Mouse (Mus musculus) gastrocnemius, postnatal 10 days (tissue): ENCODE results near the gene Cdc42bpa. TPM values are rescaled to one million over a fixed set of nuclear protein-coding genes. Genes with fewer than 3 reads are reported as not detected.
A peak's percentile ranks its signal among the peaks of the same experiment; 100 is the strongest.

Experiments used
- DNase-seq: peaks from one replicate; pipeline ENCODE4 v3.0.0; 2021; ENCODE audit warnings: mixed read lengths
- total RNA-seq, 2 experiments: library from RNA; stranded (reverse); gene quantifications; 2 replicates each; pipeline ENCODE4 v1.2.3; 2021

Gene Cdc42bpa
- total RNA-seq, 2 experiments from 2014 or later: 34.9 to 43.3 TPM

DNA sequence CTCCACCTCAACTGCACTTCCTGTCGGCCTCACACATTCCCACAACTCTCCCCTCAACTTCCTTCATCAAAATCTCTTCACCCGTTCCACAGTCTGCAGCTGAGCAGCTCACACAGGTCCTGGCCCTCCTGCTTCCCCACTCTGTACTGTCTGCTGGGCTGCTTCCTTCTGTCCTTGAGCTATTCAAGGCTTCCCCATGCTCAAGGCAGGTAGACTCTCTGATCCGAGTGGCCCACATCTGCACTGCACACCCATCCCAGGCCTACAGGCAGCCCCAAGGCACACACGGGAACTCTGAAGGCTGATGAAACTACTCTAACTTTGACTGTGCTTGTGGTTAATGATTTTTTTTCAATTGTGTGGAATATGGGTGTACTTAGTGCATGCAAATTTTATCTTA is 232.6 kb downstream of the Cdc42bpa start:
- DNase-seq: no peak

GRCm38 (mm10) chr1:180193391-180193935 is 233.2 kb downstream of the Cdc42bpa start:
- no peak for DNase-seq

DNA sequence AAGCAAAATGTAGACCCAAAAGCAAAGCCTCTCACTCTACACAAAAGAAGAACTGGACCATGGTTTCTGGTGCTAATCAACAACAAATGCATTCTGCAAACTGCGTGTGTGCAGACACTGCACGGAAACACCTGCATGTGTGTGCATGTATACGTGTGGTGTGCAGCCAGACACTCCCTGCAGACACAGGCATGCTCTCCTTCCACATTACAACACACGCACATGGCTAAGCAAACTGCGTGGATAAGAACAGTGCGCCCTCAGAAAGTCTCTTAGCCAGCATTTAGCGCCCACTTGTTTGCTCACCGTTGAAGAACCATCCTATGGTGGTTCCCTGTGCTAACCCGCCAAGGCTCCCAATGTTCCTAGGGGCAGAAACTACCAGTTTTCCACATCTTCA is 233.8 kb downstream of the Cdc42bpa start:
- DNase-seq: no peak

GRCm38 (mm10) chr1:180194781-180195471 is 234.7 kb downstream of the Cdc42bpa start:
- peak; percentile 65 for DNase-seq

GRCm38 (mm10) chr1:180195703-180196381 is 235.6 kb downstream of the Cdc42bpa start:
- DNase-seq: peak; percentile 95

DNA sequence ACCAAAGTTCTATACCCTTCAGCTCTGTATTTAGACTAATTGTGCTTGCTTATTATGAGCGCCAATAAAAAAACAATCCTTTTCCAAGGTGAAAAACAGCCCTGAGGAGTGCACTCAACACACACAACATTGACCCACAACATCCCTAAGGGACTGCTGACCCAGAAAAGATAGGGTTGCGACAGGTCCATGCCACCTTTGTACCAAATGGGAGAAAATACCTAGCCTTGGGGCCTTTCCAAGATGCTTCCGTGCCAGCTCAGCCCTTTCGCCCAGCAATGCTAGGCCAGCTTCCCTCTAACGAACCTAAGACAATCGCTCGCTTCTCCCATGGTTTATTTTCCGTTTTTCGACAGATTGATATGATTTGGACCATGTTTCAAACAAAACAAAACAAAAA is 236.2 kb downstream of the Cdc42bpa start:
- no peak for DNase-seq

- DNase-seq: no peak
Observed at GRCm38 (mm10) chr1:180197956-180198355, 237.7 kb downstream of the Cdc42bpa start.

GRCm38 (mm10) chr1:180198959-180199714 is 238.9 kb downstream of the Cdc42bpa start, which contains the start of gene Coq8a:
Gene Coq8a (minus strand): TSS chr1:180199602.
- no peak for DNase-seq

DNA sequence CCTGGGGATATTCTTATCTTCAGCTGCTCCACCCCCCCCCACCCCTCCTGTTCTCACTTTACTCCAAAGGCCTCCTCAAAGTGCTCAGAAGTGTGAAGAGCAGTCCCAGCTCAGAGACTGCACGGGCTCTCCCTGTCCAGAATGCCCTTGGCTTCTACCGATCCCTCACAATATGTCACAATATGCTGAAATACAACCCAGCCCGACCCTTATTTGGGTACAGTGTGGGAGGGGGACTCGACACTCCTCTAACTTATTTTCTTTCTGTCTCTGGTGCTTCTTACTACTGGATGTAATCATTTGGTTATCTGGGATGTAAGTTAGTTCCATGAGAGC is 239.4 kb downstream of the Cdc42bpa start:
- no peak for DNase-seq

DNA sequence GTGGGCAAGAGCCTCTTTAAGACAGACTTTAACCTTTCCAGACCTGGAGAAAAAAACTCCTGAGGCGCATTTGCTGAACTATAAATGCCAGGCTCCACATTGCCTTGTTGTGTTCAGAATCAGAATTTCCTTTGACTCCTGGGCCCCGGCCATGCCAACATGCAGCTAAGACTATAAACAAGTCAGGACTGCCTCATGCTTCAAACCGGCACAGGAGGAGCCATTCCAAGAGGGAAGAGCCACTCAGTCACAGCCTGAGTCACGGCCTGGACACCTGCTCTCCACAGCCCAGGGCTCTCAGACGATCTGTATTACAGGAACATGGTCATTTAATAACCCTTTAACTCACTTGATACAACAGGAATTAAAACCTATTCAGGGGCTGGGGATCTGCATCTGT is 240.4 kb downstream of the Cdc42bpa start:
- DNase-seq: no peak

DNA sequence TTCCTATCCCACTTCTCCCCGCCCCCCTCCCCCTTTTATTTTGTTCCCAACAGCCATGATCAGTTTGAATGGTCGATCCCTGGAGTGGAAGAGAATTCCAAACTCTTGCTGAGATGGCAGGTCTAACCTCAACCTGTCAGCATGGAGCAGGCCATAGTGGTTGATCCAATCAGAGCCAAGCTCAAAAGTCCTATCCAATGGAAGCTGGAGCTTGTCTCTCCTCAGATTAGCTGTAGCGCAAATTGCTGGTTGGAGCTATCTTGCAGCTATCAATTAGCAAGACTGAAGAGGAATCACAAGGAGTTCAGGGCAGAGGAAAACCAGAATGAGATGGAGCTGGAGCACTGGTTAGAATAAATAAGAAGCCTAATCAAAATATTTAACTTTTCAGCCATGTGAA is 248.1 kb downstream of the Cdc42bpa start:
- no peak for DNase-seq

GRCm38 (mm10) chr1:180210031-180210432 is 249.8 kb downstream of the Cdc42bpa start:
- no peak for DNase-seq

DNA sequence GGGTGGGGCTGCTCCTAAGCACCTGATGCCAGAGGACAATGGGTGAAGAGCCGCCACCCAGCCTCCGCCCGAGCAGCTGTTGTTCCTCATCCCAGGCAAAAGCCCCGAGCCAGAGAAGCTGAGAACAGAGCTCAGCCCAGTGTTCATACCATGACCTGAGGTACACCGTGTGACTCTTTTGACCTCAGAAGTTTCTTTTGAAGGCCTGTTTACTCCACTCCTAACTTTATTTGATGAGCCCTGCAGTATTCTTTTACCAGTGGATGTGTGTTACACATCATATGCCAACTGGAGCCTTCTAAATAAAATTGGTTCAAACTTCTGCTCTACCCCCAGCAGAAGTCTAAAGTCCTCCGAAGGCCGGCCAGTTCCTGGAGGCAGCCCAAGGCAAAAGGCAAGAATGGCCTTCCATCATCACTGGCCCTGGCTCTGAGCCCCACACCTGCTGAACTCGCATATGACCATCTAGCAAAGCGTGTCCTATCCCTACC is 250.6 kb downstream of the Cdc42bpa start:
- peak; percentile 53 for DNase-seq

DNA sequence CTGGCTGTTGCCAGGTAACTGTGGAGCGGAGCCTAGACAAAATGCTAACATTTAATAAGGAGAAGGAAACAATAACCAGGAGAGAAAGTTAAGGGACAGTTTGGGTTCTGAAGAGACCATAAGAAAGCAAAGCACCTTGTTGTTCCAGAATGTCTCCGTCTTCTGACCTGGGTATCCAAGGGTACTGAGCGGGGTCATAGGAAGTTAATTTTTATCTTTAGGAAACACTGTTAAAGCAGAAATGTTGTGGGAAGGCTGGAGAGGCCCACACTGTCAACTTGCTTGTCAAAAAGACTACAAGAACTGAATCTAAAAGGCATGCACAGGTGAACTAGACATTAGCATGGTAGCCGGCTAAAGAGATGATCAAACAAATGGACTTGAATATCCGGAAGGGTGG is 252.6 kb downstream of the Cdc42bpa start:
- DNase-seq: no peak

DNA sequence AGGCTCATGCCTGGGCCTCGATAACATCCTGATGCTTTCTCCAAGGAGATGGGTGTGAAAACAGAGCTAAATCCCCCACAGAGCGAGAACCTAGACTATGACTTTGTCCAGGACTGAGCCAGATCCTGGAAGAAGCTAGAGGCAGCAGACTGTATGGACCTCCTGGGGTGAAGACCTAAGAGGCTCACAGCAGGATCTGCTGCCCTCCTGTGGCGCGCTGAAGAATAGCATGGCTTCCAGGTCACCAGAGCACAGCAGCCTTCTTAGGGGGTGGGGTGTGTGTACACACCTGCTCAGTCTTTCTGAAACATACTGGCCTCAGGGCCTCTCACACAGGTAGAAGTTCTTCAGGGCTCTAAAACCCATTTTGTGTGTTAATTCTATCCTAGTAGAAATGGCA is 254.8 kb downstream of the Cdc42bpa start:
- peak; percentile 65 for DNase-seq

Other genes starting within 250 kb of the Cdc42bpa start
- gene Kif28, start 215.2 kb upstream of the Cdc42bpa start, total RNA-seq: under 1 TPM; 0.09 to 0.23 TPM
- gene Gm10518, start 157.1 kb upstream of the Cdc42bpa start, total RNA-seq: not detected
- gene Ahctf1, start 156.8 kb upstream of the Cdc42bpa start, total RNA-seq: 10 to 100 TPM; 21.0 to 25.7 TPM
- 100 to 1,000 TPM; 324 to 400 TPM for gene Coq8a, start 239.1 kb downstream of the Cdc42bpa start, total RNA-seq